Mouse (Mus musculus) thymus, adult 2 months (tissue): Measurements from ENCODE around the gene Trmo.

ENCODE experiments used
- CTCF ChIP-seq: fragments of 200-500 bp; IDR thresholded peaks from 2 replicates; pipeline ENCODE4 v1.5.1; 2012; ENCODE audit warnings: mild to moderate bottlenecking, control low read depth, low read length, moderate library complexity, borderline replicate concordance; ENCODE audit not compliant: control insufficient read depth, poor library complexity, insufficient read depth; ENCODE audit errors: extremely low read depth
- POLR2A ChIP-seq: fragments of 200-500 bp; IDR thresholded peaks from 2 replicates; pipeline ENCODE4 v1.6.1; 2012; ENCODE audit warnings: mild to moderate bottlenecking, low read length, control low read depth, moderate library complexity; ENCODE audit not compliant: control insufficient read depth, poor library complexity, insufficient read depth; ENCODE audit errors: extremely low read depth

- TF ChIP-seq CTCF: no peak
- TF ChIP-seq POLR2A: no peak
Measured at GRCm38 (mm10) chr4:46339026-46339425, 50.2 kb downstream of the Trmo start.
